Mouse (Mus musculus): Measurements from ENCODE around the gene Hoxd12.

The Hoxd12 gene

DNA sequence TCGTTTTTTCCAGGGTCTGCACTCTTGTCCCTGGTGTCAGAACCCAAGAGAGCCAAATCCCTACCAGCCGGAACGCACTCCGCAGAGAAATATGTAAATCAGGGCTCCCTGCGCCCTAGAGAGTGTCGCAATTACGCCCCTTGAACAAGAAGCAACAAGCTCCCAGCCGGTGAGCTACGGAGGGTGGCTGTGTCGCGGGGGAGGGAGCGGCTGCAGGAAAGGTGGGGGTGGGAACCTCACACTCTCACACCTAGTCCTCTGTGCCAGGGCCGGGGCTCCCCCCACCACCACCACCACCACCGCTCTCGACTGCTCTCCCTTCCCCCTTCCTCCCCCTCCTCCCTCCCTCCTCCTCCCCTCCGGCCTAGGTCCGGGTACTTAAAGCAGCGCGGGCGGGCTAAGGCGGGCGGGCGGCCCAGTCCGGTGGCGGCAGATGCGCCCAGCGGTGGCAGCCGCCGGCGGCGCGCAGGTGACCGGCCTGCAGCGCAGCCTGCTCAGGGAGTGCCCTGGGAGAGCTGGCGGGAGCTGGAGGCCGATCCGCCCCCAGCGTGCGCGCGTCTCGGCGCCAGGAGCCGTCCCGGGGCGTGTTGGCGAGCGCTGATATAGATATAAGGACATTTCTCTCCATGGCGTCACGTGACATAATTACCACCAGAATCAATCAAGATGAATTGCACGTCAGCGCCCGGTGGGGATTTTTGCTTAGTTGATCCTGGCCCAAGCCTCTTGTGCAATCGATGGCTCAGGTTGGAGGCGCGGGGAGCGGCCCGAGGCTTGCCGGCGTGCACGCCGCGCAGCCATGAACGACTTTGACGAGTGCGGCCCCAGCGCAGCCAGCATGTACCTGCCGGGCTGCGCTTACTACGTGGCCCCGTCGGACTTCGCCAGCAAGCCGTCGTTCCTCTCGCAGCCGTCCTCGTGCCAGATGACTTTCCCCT, 7.0 kb downstream of the Hoxd12 start:
- no peak for DNase-seq (ENCODE audit: low spot score in 2 of 2)

DNA sequence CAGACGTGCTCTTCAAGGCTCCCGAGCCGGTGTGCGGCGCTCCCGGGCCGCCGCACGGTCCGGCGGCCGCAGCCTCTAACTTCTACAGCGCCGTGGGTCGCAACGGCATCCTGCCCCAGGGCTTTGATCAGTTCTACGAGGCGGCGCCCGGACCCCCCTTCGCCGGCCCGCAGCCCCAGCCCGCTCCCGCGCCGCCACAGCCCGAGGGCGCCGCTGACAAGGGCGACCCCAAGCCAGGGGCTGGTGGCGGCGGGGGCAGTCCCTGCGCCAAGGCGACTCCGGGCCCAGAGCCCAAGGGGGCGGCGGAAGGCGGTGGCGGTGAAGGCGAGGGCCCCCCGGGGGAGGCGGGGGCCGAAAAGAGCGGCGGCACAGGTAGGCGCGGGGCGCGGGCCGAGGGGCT, 8.0 kb downstream of the Hoxd12 start:
- DNase-seq (ENCODE audit: low spot score in 2 of 2), result no peak

DNA sequence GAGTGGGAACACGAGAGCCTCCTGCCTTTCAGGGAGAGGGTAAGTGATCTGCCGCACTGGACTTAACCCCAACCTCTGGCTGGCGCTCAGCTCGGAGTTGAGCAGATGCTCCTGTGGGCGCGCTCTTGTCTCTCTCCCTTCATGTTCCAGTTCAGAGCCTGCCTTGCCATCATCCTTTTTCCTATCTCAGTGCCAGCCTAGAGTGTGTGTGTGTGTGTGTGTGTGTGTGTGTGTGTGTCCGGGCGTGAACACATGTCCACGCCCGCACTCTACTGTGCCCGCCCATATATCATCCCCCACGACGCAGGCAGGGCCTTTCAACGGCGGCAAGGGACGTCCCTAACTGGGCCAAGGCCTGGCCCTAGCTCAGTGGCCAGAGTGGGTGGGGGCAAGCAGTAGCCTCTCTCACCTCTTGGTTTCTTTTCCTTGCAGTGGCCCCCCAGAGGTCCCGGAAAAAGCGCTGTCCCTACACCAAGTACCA, 8.7 kb downstream of the Hoxd12 start:
- no peak for DNase-seq (ENCODE audit: low spot score in 2 of 2)

DNA sequence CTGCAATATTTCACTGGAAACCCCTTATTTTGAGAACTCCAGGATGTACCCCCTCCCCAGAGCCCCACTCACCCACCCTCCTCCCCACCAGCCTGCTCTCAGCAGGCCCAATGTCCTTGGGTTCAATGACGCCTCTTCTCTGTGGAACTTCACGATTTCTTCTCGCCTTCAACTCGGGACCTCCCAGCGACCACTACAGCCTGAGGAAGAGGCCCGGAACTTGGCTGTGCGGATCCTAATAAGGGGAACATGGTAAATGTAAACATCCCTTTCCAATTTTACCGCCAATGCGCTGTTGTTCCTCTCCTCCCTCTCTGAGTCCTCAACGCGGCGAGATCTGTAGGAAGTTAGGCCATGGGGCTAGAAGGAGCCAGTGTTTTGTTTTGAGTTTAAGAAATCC, 9.3 kb downstream of the Hoxd12 start:
- DNase-seq (ENCODE audit: low spot score in 2 of 2), result no peak

DNA sequence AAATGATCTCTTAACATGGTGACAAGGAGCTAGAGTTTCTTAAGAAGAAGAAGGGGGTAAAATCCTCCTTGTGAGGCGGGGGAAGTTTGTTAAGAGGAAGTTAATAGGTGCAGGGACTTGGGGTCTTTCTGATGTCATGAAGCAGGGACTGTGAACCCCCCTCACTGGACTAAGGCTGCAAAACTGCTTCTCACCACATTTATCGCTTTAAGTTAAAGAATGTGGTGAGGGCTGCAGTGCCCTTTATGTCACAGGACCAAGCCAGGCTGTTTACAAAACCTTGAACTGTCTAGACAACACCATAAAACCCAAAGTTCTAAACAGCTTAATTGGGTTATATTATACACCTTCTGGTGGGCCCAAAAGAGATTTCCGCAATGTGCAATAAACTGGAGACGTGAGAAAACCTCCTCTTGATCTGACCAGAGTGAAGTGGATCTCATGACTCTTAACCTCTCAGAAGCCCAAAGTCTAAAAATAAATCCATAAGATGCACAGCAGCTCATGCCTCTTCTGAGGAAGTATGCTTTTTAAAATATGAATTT, 10.3 kb downstream of the Hoxd12 start:
- no peak for DNase-seq (ENCODE audit: low spot score in 2 of 2)

DNA sequence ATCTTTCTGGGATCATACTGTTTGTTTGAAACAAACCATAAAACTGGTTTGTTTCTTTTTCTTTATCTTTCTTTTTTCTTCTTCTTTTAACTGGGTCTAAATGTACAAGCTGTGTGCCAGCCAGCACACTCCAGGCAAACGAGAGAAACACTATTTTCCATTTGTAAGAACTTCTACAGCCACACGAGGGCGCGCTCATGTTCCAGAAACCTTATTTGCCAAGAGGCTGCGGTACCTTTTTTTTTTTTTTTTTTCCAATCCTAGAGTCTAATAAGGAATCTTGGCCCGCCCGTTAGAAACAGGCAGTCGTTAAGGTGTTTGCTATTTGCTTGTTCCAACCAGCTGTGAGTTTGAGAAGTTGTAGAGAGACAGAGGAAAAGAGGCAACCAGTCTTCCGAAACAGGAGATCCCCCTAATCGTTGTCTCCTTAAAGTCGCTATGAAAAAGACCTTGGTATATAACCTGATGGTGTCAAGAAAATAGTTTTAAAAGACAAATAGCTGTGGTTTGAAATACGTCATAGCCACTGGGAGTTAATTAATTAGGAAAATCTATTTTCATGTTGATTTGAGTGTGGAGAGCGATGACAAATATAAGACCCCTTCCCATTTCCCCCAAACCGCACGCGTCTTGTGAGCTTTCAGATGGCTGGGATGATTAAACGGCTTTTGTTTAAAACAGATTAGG, 11.6 kb downstream of the Hoxd12 start:
- no peak for DNase-seq (ENCODE audit: low spot score in 2 of 2)

DNA sequence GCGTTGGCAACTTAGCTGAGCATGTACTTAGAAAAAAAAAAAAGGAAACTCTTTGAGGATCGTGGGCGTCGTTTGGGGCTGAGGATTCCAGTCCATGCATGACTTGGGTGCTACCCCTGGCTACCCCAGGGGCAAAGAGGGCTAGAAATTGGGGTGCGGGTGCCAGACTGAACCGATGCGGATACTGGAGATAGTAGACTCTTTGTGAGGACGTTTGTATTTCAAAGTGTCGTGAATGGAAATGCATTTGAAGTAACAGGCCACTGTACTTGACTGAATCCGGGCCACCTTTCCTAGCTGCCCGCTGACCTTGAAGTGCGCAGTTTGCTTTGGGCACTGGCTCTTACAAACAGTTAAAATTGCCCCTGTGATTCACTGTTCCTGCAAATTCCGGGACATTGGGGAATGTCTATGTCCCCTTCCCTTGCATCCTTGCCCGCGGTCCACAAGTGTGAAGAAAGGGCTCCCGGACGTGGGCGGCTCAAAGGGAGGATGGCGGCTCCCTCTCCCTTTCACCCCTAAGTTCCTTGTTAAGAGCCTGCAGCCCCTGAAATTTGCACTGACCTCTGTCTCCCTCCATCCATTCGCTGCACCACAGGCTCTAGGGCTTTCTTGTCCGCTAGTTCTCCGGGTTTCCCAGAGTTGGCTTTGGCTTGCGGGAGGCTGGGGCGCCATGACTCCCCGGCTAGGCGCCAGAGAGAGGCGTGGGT, 12.3 kb downstream of the Hoxd12 start:
- no peak for DNase-seq (ENCODE audit: low spot score in 2 of 2)

DNA sequence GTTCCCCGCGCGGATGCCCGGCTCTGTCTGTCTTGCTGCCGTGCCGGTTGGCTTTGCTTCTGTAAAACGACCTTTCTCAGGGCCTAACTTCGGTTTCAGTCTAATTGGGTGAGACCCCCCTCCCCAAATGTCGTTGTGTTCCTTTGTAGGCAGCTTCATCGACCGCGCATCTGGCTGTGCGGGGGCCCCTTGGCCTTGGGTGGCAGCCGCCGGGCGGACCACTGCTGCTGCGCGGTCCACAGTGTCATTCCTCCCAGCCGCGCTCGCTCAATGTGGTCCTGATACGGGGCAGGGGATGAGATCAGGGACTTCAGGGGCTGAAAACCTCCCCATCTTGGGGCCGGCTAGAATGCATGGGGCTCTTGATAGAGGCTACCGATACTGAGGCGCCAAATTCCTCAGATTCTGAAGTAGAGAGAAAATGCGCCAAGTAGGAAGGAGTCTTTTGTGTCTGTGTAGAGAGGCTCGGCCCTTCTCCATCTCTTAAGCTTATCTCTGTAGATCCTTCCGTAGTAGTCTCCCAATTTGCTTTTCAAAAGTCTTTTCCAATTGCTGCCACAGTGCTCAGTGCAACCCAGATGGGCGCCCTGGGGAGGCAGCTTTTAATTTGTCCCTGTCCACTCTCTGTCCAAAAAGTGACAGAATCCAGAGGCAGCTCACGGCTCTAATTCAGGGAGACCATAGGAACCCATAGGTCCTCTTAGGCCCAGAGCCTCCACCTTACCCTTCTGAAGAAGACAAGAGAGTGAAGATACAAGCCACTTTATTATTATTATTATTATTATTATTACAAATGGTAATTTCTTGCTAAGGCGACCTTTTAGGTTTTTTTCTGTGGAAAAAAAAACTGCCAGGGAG, 13.1 kb downstream of the Hoxd12 start:
- DNase-seq (ENCODE audit: low spot score in 2 of 2), result no peak

DNA sequence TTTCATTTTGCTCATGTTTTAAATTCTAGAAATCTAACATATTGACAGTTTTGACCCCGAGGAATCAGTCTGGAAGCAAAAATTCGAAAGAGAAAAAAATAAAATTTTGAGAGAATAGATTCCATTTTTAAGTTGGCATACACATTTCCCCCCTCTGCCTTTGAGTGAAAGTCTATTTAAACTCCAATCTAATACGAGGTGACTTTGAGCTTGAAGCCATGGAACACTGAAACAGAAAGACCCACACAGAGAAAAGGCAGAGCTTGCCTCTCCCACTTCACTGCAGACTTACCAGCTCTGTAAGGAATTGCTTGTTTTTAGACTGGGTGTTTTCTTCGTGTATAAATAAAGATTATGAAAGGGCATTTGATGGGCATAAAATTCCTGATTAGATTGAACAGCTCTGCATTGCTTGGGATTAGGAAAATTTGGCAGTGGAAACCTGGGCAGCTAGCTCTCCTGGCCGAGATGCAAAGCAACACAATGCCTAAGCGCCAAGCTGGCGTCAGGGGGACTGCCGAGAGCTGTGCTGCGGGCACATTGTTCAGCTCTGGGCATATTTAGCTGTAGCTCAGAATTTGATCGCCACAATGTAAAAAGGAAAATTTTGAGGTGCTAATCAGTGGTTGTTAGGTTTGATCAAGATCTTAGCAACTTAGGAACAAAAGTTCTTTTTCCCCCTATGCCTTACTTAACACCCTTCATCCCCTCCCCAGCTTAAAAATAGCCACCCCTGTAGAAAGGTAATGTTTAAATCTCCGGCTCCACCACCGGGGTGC, 14.2 kb downstream of the Hoxd12 start:
- DNase-seq (ENCODE audit: low spot score in 2 of 2), result no peak

DNA sequence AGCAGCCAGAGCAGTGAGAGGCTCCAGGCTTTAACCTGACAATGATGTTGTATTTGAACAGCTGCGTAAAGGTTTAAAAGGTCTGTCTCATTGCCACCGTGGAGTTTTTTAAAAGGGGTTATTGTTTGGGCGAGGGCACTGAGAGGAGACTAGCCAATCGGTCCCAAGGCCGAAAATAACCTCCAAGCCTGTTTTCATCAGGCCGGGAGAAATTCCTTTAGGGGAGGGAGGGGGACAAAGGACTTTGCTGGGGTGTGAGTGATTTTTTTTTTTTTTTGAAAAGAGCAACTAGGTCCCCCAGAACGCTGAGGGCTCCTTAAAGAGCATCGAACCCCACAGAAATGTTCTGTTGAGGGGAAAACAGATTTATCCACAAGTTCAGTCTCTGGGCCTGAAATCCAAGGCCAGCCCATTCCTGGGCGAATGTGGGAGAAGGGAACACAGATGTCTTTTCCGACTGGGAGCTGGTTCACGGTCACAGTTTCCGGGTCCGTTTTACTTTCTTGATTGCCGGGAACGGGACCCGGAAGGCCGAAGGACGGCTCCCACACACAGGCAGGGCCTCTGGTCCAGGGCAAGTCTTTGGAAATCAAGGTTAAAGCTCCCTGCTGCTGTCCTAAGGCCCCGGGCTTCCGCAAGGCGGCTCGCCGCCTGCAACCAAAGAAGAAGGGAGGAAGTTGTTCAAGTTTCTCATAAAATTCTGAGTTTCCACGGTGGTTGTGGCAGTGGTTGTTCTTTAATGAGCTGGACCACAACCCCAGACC, 14.9 kb downstream of the Hoxd12 start:
- DNase-seq (ENCODE audit: low spot score in 2 of 2), result no peak

DNA sequence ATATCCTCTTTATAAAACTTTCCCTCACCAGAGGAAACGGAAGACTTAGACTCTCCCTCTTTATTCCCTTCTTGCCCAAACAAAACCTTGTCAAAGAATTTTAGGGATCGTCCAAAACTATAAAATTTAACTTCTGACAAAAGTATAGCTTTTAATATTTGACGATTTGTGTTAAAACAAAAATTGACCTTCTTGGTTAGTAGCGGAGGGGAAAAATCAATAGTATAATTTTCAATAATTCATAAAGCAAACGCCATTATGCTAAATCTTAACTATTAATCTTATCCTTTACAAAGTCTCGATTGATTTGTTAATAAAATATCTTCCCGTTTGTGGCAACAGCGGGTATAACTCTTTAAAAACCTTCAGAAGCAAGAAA, 15.5 kb downstream of the Hoxd12 start:
- no peak for DNase-seq (ENCODE audit: low spot score in 2 of 2)

DNA sequence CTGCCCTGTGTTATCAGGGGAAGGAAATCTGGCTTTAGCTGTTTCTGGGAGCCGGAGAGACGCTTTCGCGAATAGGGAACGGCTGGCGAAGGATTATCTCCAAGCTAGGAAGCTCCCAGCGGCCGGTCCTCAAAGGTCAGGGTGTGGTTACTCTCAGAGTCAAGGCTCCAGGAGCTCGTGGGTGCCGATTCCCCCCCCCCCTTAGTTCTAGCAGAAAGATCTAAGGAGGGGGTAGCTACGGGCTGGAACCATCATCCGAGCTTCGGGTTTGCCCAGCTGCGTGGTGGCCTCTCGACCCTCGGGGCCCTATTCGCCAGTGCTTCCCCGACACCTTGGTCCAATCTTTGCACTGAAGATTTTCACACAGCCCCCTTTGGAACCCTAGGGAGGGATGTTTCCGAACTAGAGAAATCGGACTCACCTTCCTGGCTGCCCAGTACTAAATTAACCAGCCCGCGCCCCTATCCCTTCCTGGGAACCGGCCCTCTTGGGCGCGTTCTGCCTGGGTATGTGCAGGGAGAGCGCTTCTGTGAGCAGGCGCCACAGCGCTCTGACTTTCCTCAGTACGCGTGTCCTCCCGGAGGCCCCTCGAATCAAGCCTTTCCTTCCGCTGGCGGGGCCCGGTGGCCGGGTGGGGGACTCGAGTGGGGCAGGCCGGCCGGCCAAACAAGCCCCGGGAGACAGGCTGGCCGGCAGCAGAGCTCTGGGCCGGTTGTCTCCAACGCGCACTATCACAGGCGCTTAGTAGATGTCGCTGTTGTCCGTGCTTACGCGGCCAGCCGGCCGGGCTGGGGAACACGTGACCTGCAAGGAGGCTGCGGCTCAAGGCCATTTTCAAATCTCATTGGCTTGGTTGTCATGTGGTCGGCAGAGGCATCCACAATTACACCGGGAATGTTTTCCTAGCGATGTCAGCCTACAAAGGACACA, 16.5 kb downstream of the Hoxd12 start, which contains the start of gene Hoxd10:
Gene Hoxd10 (plus strand): TSS at position 903 of the 930 bp plus-strand sequence.
- DNase-seq (ENCODE audit: low spot score in 2 of 2), result no peak

DNA sequence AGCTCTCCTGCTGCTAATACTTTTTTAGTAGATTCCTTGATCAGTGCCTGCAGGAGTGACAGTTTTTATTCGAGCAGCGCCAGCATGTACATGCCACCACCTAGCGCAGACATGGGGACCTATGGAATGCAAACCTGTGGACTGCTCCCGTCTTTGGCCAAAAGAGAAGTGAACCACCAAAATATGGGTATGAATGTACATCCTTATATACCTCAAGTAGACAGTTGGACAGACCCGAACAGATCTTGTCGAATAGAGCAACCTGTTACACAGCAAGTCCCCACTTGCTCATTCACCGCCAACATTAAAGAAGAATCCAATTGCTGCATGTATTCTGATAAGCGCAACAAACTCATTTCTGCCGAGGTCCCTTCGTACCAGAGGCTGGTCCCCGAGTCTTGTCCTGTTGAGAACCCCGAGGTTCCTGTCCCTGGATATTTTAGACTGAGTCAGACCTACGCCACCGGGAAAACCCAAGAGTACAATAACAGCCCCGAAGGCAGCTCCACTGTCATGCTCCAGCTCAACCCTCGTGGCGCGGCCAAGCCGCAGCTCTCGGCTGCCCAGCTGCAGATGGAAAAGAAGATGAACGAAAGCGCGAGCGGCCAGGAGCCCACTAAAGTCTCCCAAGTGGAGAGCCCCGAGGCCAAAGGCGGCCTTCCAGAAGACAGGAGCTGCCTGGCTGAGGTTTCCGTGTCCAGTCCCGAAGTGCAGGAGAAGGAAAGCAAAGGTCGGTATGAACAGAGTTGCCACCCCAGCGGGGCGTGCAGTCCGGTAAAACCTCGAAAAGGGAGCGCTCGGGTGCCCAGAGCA, 17.4 kb downstream of the Hoxd12 start:
- no peak for DNase-seq (ENCODE audit: low spot score in 2 of 2)

DNA sequence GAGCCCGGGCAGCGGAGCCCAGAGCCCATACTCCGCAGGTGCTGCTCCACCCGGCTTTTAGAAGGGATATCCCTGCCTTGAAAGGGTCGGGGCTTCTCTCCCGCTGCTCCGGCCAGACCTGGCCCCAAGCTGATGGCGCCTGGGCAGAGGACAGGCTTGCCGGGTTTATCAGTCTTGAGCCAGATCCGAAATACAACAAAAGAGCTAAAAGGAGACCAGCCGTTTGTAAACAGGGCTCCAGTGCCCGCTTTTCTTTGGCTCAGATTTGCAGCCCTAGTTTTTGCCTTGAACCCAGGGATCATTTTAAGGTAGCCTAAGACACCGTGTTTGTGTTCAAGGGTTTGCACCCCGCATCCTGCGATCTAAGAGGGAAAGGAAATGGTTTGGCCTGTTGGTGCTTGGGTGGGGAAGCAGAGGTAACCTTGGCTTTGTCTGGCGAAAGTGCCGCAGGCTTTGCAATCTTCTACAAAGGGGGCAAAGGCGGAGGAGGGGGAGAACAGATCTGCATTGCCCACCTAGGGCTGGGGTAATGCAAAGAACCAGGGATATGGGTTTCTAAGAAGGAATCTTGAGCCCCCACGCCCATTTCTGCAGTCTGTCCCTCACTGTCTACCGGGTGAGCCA, 18.1 kb downstream of the Hoxd12 start:
- DNase-seq (ENCODE audit: low spot score in 2 of 2), result no peak

DNA sequence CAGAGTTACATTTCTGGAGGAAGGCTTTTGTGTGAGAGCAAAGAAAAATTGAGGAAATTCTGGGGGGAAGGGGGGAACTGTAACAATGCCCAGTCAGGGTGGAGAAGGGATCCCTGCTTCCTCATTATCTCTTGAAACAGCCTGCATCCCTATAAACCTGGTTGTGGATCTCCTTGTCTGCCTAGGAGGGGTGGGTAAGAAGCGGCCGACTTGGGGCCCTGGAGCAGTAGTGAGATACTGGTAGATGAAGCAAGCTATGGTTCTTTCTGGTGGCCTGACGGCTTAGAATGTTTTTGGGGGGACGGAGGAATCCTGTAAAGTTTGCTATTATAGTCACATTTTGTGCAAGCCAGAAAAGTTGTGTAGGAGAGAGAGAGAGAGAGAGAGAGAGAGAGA, 18.6 kb downstream of the Hoxd12 start:
- no peak for DNase-seq (ENCODE audit: low spot score in 2 of 2)

DNA sequence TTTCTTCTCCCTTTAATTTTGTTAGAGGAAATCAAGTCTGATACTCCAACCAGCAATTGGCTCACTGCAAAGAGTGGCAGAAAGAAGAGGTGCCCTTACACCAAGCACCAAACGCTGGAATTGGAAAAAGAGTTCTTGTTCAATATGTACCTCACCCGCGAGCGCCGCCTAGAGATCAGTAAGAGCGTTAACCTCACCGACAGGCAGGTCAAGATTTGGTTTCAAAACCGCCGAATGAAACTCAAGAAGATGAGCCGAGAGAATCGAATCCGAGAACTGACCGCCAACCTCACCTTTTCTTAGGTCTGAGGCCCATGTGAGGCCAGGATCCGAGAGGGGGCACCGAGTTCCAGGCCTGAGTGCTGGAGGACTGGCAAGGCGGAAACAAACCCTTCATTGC, 19.3 kb downstream of the Hoxd12 start:
- no peak for DNase-seq (ENCODE audit: low spot score in 2 of 2)

DNA sequence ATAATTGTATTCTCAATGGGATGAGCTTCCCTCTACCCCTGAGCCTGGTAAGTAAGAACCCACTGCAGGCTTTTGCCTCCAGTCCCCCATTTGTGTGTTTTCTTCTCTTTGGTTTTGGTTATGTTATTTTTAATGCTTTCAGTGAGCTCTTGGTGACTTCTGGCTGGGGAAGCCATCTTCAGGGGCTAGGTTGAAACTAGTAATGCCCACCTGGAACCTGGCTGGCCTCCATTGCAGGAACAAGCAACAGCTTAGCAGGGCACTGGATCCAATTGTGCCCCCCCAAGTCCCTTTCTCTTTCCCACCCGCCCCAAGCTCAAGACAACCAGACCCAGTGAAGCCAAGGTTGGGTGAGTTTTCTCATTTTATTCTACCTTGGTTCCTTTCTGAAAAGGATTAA, 20.6 kb downstream of the Hoxd12 start:
- DNase-seq (ENCODE audit: low spot score in 2 of 2), result no peak
